Mouse (Mus musculus): ENCODE measurements at regions not wholly inside any gene's neighbourhood (a gene's known extent, or its start where the extent isn't known, plus 50 kb on each side); places are given as distances from the start of the nearest gene placed in this dataset.
"Not testable (repeated sequence)": the region's sequence is repeated elsewhere in the genome, so short reads cannot be mapped to it uniquely, and the experiment has no call there.

DNA sequence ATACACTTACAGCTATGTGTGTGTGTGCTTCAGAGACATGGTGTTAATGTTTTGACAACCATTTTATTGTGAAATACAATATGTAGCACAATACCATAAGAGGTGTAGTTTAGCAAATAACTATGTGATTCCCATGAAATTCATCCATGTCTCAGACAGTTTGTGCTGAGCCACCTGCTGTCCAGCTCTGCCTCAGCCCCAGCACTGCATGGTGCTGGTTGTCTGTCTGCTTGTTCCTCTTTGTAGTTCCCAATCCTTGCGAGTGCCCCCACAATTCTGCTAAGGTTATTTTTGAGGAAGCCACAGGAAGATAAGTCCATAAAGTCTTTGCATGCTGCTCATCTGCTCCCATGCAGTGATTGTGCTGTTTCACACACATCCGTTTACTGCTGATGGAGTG, 97.8 kb upstream of the Tns3 start:
- Histone ChIP-seq H3K9ac (replicated peaks; ENCODE audit: low read depth) (no peak overlapping the region), H3K36me3 (ENCODE audit: insufficient read depth, low read length) (no peaks in the 10 kb centered on the region), H3K4me2 (replicated peaks; ENCODE audit: low read depth, low read length) (no peak overlapping the region), H3K9me3 (ENCODE audit: low read length) (no peaks in the 10 kb centered on the region), H3K4me3 (ENCODE audit: low read depth, low read length) (no peak overlapping the region), H3K27me3 (replicated peaks; ENCODE audit: insufficient read depth, low read length) (no peaks in the 10 kb centered on the region), H3K4me1 (ENCODE audit: insufficient read depth, low read depth, low read length) (no peaks in the 10 kb centered on the region), H3K27ac (ENCODE audit: low read length) (no peak overlapping the region)
- DNase-seq (ENCODE audit: low spot score) (no peak), ATAC-seq (no peak)
- 81% methylated on average over 2 of the region's 2 CpGs for WGBS
- TF ChIP-seq EP300 (IDR thresholded peaks at IDR 0.05), result no peak
- TF ChIP-seq CTCF (IDR thresholded peaks at IDR 0.05), result no peak

DNA sequence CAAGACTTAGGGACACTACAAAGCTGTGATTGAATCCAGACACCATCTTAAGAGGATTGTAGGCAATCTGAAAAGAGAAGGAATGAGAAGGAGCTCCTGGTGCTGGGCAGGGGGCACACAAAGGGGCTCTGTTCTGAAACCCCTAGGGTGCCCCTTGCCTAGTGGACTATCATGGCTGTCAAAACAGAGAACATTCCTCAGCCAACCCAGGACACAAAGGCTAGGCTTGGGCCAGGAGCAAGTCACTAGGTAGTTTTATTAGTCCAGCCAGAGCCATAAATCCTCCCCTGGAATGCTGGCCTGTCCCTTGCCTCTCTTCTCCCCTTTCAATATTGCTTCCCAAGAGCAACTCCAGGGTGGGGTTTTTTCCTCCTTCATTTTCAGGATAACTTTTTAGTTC, 97.3 kb upstream of the Tns3 start:
- Histone ChIP-seq H3K36me3 (ENCODE audit: insufficient read depth, low read length) (no peaks in the 10 kb centered on the region), H3K4me3 (ENCODE audit: low read depth, low read length) (no peak overlapping the region), H3K4me1 (ENCODE audit: insufficient read depth, low read depth, low read length) (no peaks in the 10 kb centered on the region), H3K4me2 (replicated peaks; ENCODE audit: low read depth, low read length) (no peak overlapping the region), H3K9ac (replicated peaks; ENCODE audit: low read depth) (no peak overlapping the region), H3K9me3 (ENCODE audit: low read length) (no peaks in the 10 kb centered on the region), H3K27ac (ENCODE audit: low read length) (no peak overlapping the region), H3K27me3 (replicated peaks; ENCODE audit: insufficient read depth, low read length) (no peaks in the 10 kb centered on the region)
- TF ChIP-seq CTCF (IDR thresholded peaks at IDR 0.05), result no peak
- no peak for TF ChIP-seq EP300 (IDR thresholded peaks at IDR 0.05)
- ATAC-seq (no peak), DNase-seq (ENCODE audit: low spot score) (no peak)

GRCm38 (mm10) chr11:8759858-8760257, 95.5 kb upstream of the Tns3 start:
- no peak for ATAC-seq
- TF ChIP-seq EP300 (IDR thresholded peaks at IDR 0.05) (no peak), CTCF (IDR thresholded peaks at IDR 0.05) (no peak)
- no peaks in the 10 kb centered on the region for H3K9me3 ChIP-seq (ENCODE audit: low read length)
- no peak overlapping the region for H3K9ac ChIP-seq (replicated peaks; ENCODE audit: low read depth)
- DNase-seq (ENCODE audit: low spot score), result no peak
- H3K27me3 ChIP-seq (replicated peaks; ENCODE audit: insufficient read depth, low read length), result no peaks in the 10 kb centered on the region
- H3K36me3 ChIP-seq (ENCODE audit: insufficient read depth, low read length), result no peaks in the 10 kb centered on the region
- WGBS, result 88% methylated on average over 1 of the region's 1 CpGs
- no peaks in the 10 kb centered on the region for H3K4me1 ChIP-seq (ENCODE audit: insufficient read depth, low read depth, low read length)
- H3K27ac ChIP-seq (ENCODE audit: low read length), result no peak overlapping the region
- H3K4me3 ChIP-seq (ENCODE audit: low read depth, low read length), result no peak overlapping the region
- no peak overlapping the region for H3K4me2 ChIP-seq (replicated peaks; ENCODE audit: low read depth, low read length)

GRCm38 (mm10) chr11:8754508-8754907, 90.2 kb upstream of the Tns3 start:
- not testable (repeated sequence) for H3K4me2 ChIP-seq (replicated peaks; ENCODE audit: low read depth, low read length); H3K9ac ChIP-seq (replicated peaks; ENCODE audit: low read depth); H3K27ac ChIP-seq (ENCODE audit: low read length); H3K27me3 ChIP-seq (replicated peaks; ENCODE audit: insufficient read depth, low read length); ATAC-seq; H3K9me3 ChIP-seq (ENCODE audit: low read length); H3K36me3 ChIP-seq (ENCODE audit: insufficient read depth, low read length); H3K4me3 ChIP-seq (ENCODE audit: low read depth, low read length); DNase-seq (ENCODE audit: low spot score); H3K4me1 ChIP-seq (ENCODE audit: insufficient read depth, low read depth, low read length)
- 55% methylated on average over 2 of the region's 2 CpGs for WGBS

- H3K4me1 ChIP-seq (ENCODE audit: insufficient read depth, low read depth, low read length); DNase-seq (ENCODE audit: low spot score); H3K27ac ChIP-seq (ENCODE audit: low read length); H3K9me3 ChIP-seq (ENCODE audit: low read length); H3K9ac ChIP-seq (replicated peaks; ENCODE audit: low read depth); H3K27me3 ChIP-seq (replicated peaks; ENCODE audit: insufficient read depth, low read length); H3K36me3 ChIP-seq (ENCODE audit: insufficient read depth, low read length); H3K4me2 ChIP-seq (replicated peaks; ENCODE audit: low read depth, low read length); H3K4me3 ChIP-seq (ENCODE audit: low read depth, low read length); ATAC-seq: not testable (repeated sequence)
- whole genome bisulfite sequencing, result 63% methylated on average over 3 of the region's 3 CpGs
Measured at GRCm38 (mm10) chr11:8735784-8736183, 71.4 kb upstream of the Tns3 start.

DNA sequence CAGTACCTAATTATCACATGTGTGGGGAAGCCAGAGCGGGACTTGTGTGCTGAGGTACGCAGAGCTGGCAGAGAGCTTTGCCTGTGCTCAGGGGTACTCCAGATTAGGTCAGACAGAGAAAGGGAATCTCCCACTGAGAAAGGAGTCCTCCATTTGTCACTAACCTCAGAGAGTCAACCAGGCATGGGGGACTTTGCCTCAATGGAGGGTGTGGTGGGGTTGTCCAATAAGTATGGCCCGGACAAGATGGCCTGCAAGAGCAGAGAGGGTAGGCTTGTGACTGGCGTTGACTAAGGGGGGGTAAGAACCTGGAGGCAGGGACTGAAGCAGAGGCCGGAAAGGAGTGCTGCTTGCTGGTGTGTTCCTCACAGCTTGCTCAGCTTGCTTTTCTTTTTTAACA, 62.7 kb upstream of the Tns3 start:
- no peak for TF ChIP-seq CTCF (IDR thresholded peaks at IDR 0.05)
- no peak for TF ChIP-seq EP300 (IDR thresholded peaks at IDR 0.05)
- DNase-seq (ENCODE audit: low spot score) (no peak), ATAC-seq (no peak)
- Histone ChIP-seq H3K4me1 (ENCODE audit: insufficient read depth, low read depth, low read length) (no peaks in the 10 kb centered on the region), H3K27ac (ENCODE audit: low read length) (no peak overlapping the region), H3K27me3 (replicated peaks; ENCODE audit: insufficient read depth, low read length) (no peaks in the 10 kb centered on the region), H3K9me3 (ENCODE audit: low read length) (no peaks in the 10 kb centered on the region), H3K36me3 (ENCODE audit: insufficient read depth, low read length) (no peaks in the 10 kb centered on the region), H3K4me2 (replicated peaks; ENCODE audit: low read depth, low read length) (no peak overlapping the region), H3K9ac (replicated peaks; ENCODE audit: low read depth) (no peak overlapping the region), H3K4me3 (ENCODE audit: low read depth, low read length) (no peak overlapping the region)
- WGBS, result 92% methylated on average over 5 of the region's 5 CpGs

DNA sequence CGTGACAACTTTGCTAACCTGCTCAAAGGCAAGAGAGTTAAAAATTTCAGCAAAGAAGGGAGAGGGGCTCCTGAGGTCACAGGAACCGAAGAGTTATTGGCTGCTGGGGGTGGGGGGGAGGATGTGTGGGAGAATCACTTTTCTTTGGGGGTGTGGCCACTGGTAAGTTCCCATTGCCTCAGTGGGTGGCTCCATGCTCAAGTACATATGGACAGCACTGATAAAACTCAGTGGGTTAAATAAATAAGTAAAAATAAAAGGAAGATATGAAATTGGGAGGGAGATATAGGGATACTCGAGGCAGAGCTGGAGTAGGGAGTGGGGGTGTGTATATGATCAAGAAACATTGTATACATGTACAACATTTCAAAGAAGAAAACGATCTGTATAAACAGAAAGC, 61.2 kb upstream of the Tns3 start:
- no peak for ATAC-seq
- Histone ChIP-seq H3K4me2 (replicated peaks; ENCODE audit: low read depth, low read length) (no peak overlapping the region), H3K27ac (ENCODE audit: low read length) (no peak overlapping the region), H3K9me3 (ENCODE audit: low read length) (no peaks in the 10 kb centered on the region), H3K27me3 (replicated peaks; ENCODE audit: insufficient read depth, low read length) (no peaks in the 10 kb centered on the region), H3K36me3 (ENCODE audit: insufficient read depth, low read length) (no peaks in the 10 kb centered on the region), H3K9ac (replicated peaks; ENCODE audit: low read depth) (no peak overlapping the region), H3K4me3 (ENCODE audit: low read depth, low read length) (no peak overlapping the region), H3K4me1 (ENCODE audit: insufficient read depth, low read depth, low read length) (no peaks in the 10 kb centered on the region)
- no peak for DNase-seq (ENCODE audit: low spot score)
- no peak for TF ChIP-seq EP300 (IDR thresholded peaks at IDR 0.05)
- TF ChIP-seq CTCF (IDR thresholded peaks at IDR 0.05), result no peak
- WGBS, result 40% methylated on average over 4 of the region's 4 CpGs

All from lung, postnatal 0 days (tissue).